Mouse (Mus musculus): ENCODE measurements around the gene Polr2f.

The Polr2f gene

GRCm38 (mm10) chr15:79151881-79152280 is 11.1 kb downstream of the Polr2f start:
- no peak for DNase-seq (ENCODE audit: extremely low spot score, low read depth, low spot score)

- DNase-seq (ENCODE audit: extremely low spot score, low read depth, low spot score): no peak
Measured at GRCm38 (mm10) chr15:79152709-79153108, 11.9 kb downstream of the Polr2f start.

- no peak for DNase-seq (ENCODE audit: extremely low spot score, low read depth, low spot score)
Measured at GRCm38 (mm10) chr15:79155572-79155971, 14.8 kb downstream of the Polr2f start.

- DNase-seq (ENCODE audit: extremely low spot score, low read depth, low spot score): no peak
Measured at GRCm38 (mm10) chr15:79162301-79162700, 21.5 kb downstream of the Polr2f start.

GRCm38 (mm10) chr15:79162822-79163221 is 22.0 kb downstream of the Polr2f start:
- DNase-seq (ENCODE audit: extremely low spot score, low read depth, low spot score): no peak

GRCm38 (mm10) chr15:79164251-79164650 is 23.4 kb downstream of the Polr2f start:
- DNase-seq (ENCODE audit: extremely low spot score, low read depth, low spot score): no peak

- DNase-seq (ENCODE audit: extremely low spot score, low read depth, low spot score): no peak
Measured at GRCm38 (mm10) chr15:79165140-79165539, 24.3 kb downstream of the Polr2f start, which contains the start of gene Sox10. Sox10 (minus strand) TSS chr15:79165240.

- no peak for DNase-seq (ENCODE audit: extremely low spot score, low read depth, low spot score)
Measured at GRCm38 (mm10) chr15:79166712-79167111, 25.9 kb downstream of the Polr2f start.

- DNase-seq (ENCODE audit: extremely low spot score, low read depth, low spot score): no peak
Measured at GRCm38 (mm10) chr15:79176905-79177304, 36.1 kb downstream of the Polr2f start.

- DNase-seq (ENCODE audit: extremely low spot score, low read depth, low spot score): no peak
Measured at GRCm38 (mm10) chr15:79185213-79185612, 44.4 kb downstream of the Polr2f start.

GRCm38 (mm10) chr15:79187819-79188218 is 47.0 kb downstream of the Polr2f start:
- no peak for DNase-seq (ENCODE audit: extremely low spot score, low read depth, low spot score)

GRCm38 (mm10) chr15:79191426-79191825 is 50.6 kb downstream of the Polr2f start:
- DNase-seq (ENCODE audit: extremely low spot score, low read depth, low spot score): no peak

GRCm38 (mm10) chr15:79192450-79192849 is 51.6 kb downstream of the Polr2f start:
- DNase-seq (ENCODE audit: extremely low spot score, low read depth, low spot score): no peak

GRCm38 (mm10) chr15:79192885-79193845 is 52.4 kb downstream of the Polr2f start:
- DNase-seq (ENCODE audit: extremely low spot score, low read depth, low spot score): no peak

GRCm38 (mm10) chr15:79194048-79194447 is 53.2 kb downstream of the Polr2f start:
- DNase-seq (ENCODE audit: extremely low spot score, low read depth, low spot score): no peak

GRCm38 (mm10) chr15:79194946-79195345 is 54.1 kb downstream of the Polr2f start:
- DNase-seq (ENCODE audit: extremely low spot score, low read depth, low spot score): no peak

- DNase-seq (ENCODE audit: extremely low spot score, low read depth, low spot score): no peak
Measured at GRCm38 (mm10) chr15:79195492-79195891, 54.7 kb downstream of the Polr2f start.

- DNase-seq (ENCODE audit: extremely low spot score, low read depth, low spot score): no peak
Measured at GRCm38 (mm10) chr15:79199390-79199976, 58.7 kb downstream of the Polr2f start.

Measured in hindlimb bud, embryonic 11.5 days (tissue).